Mouse (Mus musculus) megakaryocyte, embryonic 14.5 days (primary cell): ENCODE data around the gene Hoxc8.

Source experiments
- FLI1 ChIP-seq: IDR thresholded peaks from 2 replicates; pipeline ENCODE4 v1.6.1; 2012; ENCODE audit warnings: low read length, inconsistent platforms, mixed read lengths
- GATA1 ChIP-seq: IDR thresholded peaks from 3 replicates; pipeline ENCODE4 v1.6.1; 2012; ENCODE audit warnings: mixed read lengths, low read length, inconsistent platforms, borderline replicate concordance

- TF ChIP-seq FLI1 (no peak), GATA1 (no peak)
Observed at GRCm38 (mm10) chr15:102963259-102963658, 27.1 kb upstream of the Hoxc8 start.
